20 mouse cellular contexts compared by ENCODE assay signal in genomic region chrX:139552090-139552489, GRCm38 (mm10).
"Had no signal": no experiment of that assay in that cellular context is flagged by ENCODE, and none has a peak within 500 bp of the region (broad histone marks: within the 10 kb centered on the region; RNA-seq: fewer than 3 reads in every experiment).

No protein-coding gene starts in this region.

- DNase-seq: kidney, adult 18-20 months; kidney, adult 9 months; kidney, postnatal 14 days; kidney, postnatal 4 days; left cerebral cortex, postnatal 4 days; liver, postnatal 0 days; lung, postnatal 10 days; lung, postnatal 4 days; right cerebral cortex, adult 18-20 months; right cerebral cortex, postnatal 14 days; spleen, adult 18-20 months; thymus, postnatal 25 days had no signal

- H3K4me1 ChIP-seq: limb, embryonic 12.5 days; limb, embryonic 15.5 days; lung, embryonic 15.5 days; megakaryocyte, embryonic 14.5 days; midbrain, embryonic 10.5 days; midbrain, embryonic 13.5 days; stomach, embryonic 15.5 days had no signal

- H3K4me3 ChIP-seq: limb, embryonic 12.5 days; limb, embryonic 15.5 days; lung, embryonic 15.5 days; megakaryocyte, embryonic 14.5 days; midbrain, embryonic 10.5 days; midbrain, embryonic 13.5 days; stomach, embryonic 15.5 days had no signal

- ATAC-seq: liver, postnatal 0 days; midbrain, embryonic 13.5 days; midbrain, embryonic 16.5 days had no signal
